Mouse (Mus musculus): ENCODE measurements around the gene Ccdc162.
"Not testable (repeated sequence)": the region's sequence is repeated elsewhere in the genome, so short reads cannot be mapped to it uniquely, and the experiment has no call there.

DNA sequence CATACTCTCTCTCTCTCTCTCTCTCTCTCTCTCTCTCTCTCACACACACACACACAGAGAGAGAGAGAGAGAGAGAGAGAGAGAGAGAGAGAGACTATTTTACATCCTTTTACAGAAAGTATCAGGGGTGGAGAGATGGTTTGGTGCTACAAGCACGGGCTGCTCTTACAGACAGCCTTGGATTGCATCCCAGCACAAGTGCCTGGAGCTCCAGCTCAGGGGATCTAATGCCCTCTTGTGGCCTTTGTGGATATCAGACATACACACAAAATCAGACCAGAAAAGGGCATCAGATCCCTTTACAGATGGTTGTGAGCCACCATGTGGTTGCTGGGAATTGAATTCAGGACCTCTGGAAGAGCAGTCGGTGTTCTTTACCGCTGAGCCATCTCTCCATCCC lies 211.0 kb downstream of the Ccdc162 start:
- not testable (repeated sequence) for TF ChIP-seq POLR2A (IDR thresholded peaks at IDR 0.05; ENCODE audit: borderline replicate concordance, low read depth, low read length)
- peak; percentile 50; the same call in 1 of the 2 replicates for TF ChIP-seq CTCF (IDR thresholded peaks at IDR 0.05; ENCODE audit: low read depth, low read length)

Data from bone marrow macrophage, adult 2 months (primary cell).